Mouse (Mus musculus) stomach, embryonic 16.5 days (tissue): ENCODE results near the gene Map3k11. TPM values are rescaled to one million over a fixed set of nuclear protein-coding genes. Genes with fewer than 3 reads are reported as not detected.

Source experiments
- ATAC-seq: fragments of 200-750 bp; cut with Nextera tagmentation; 2 replicates; pipeline ENCODE4 v1.8.0; 2017; ENCODE audit warnings: moderate number of reproducible peaks, moderate TSS enrichment; ENCODE audit not compliant: insufficient read depth, low FRiP score
- H3K27ac ChIP-seq: fragments of 300-500 bp; sonication (generic); 2 replicates; pipeline ENCODE4 v1.5.1; 2014; ENCODE audit warnings: low read length
- H3K27me3 ChIP-seq: fragments of 300-500 bp; sonication (generic); 2 replicates; pipeline ENCODE4 v1.6.1; 2014; ENCODE audit warnings: low read length, control low read depth, mixed read lengths; ENCODE audit not compliant: control insufficient read depth, insufficient read depth
- H3K36me3 ChIP-seq: fragments of 300-500 bp; sonication (generic); 2 replicates; pipeline ENCODE4 v1.6.1; 2014; ENCODE audit warnings: low read length; ENCODE audit not compliant: control insufficient read depth, insufficient read depth
- H3K4me1 ChIP-seq: fragments of 300-500 bp; sonication (generic); 2 replicates; pipeline ENCODE4 v1.6.1; 2014; ENCODE audit warnings: low read length, control low read depth, mixed read lengths; ENCODE audit not compliant: control insufficient read depth, insufficient read depth
- H3K4me2 ChIP-seq: fragments of 300-500 bp; sonication (generic); 2 replicates; pipeline ENCODE4 v1.6.1; 2014; ENCODE audit warnings: low read depth, low read length, mixed read lengths
- H3K4me3 ChIP-seq: fragments of 300-500 bp; sonication (generic); replicated peaks from 2 replicates; pipeline ENCODE4 v1.5.1; 2014; ENCODE audit warnings: mild to moderate bottlenecking, low read length
- H3K9ac ChIP-seq: fragments of 300-500 bp; sonication (generic); 2 replicates; pipeline ENCODE4 v1.6.1; 2014; ENCODE audit warnings: low read length
- H3K9me3 ChIP-seq: fragments of 300-500 bp; sonication (generic); replicated peaks from 2 replicates; pipeline ENCODE4 v1.6.1; 2016; ENCODE audit warnings: low read length, control low read depth; ENCODE audit not compliant: control insufficient read depth
- WGBS: fragments of 180-500 bp; shearing (Covaris S2); extraction: QIAGEN DNeasy Blood & Tissue Kit; methylation state at CpG from one replicate; pipeline ENCODE4 v1.1.7; 2014; 5-methylcytosine and 5-hydroxymethylcytosine counted together
- polyA plus RNA-seq: library from polyadenylated mRNA; unstranded; fragments of >200 nt; fragmentation: Nextera tagmentation; extraction: Ambion mirVana; gene quantifications from 2 replicates; pipeline ENCODE4 v1.2.1, GENCODE M21; 2015

Map3k11 gene
- polyA plus RNA-seq, 1 experiment from 2014 or later: 20.0 TPM

GRCm38 (mm10) chr19:5649298-5649741 lies 39.2 kb upstream of the Map3k11 start:
- H3K4me2 ChIP-seq: peak overlapping the region; percentile 60
- H3K4me3 ChIP-seq: peak overlapping the region; percentile 39
- no peak for ATAC-seq
- peak overlapping the region; percentile 84 for H3K27ac ChIP-seq
- peaks cover 32% of the 10 kb centered on the region for H3K36me3 ChIP-seq
- peaks cover 12% of the 10 kb centered on the region for H3K4me1 ChIP-seq
- no peaks in the 10 kb centered on the region for H3K27me3 ChIP-seq
- peak overlapping the region; percentile 61 for H3K9ac ChIP-seq
- H3K9me3 ChIP-seq: no peaks in the 10 kb centered on the region
- WGBS: 58% methylated on average over 6 of the region's 6 CpGs

GRCm38 (mm10) chr19:5651502-5652274 lies 36.9 kb upstream of the Map3k11 start:
- Histone ChIP-seq H3K27me3 (0 out of 2 replicates have a peak, but pooled peaks cover 6% of the 10 kb centered on the region), H3K9me3 (no peaks in the 10 kb centered on the region), H3K36me3 (peaks cover 22% of the 10 kb centered on the region), H3K9ac (no peak overlapping the region), H3K4me3 (no peak overlapping the region), H3K4me1 (peaks cover 19% of the 10 kb centered on the region), H3K27ac (no peak overlapping the region), H3K4me2 (no peak overlapping the region)
- 65% methylated on average over 13 of the region's 13 CpGs for WGBS
- no peak for ATAC-seq

DNA sequence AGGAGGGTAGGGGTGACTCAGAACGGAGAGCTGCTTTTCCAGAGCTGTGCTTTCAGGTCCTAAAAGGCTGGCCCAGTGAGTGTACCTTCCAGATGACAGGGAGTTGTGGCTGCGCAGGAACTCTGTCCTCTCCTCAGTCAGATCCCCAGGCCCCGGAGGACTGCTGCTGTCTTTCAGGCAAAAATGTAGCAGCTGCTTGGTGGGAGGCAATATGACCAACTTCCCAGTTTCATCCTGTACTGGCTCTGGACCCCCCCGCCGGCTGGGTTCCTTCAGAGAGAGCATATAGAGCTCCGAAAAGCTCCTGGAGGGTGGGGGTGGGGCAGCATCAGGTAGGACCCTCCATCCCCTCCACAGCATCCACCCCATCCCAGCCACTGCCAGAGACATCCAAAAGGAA lies 36.0 kb upstream of the Map3k11 start:
- WGBS: 89% methylated on average over 6 of the region's 6 CpGs
- H3K27ac ChIP-seq: no peak overlapping the region

GRCm38 (mm10) chr19:5653969-5654719 lies 34.4 kb upstream of the Map3k11 start:
- peak overlapping the region; percentile 42 for H3K4me3 ChIP-seq
- H3K27ac ChIP-seq: no peak overlapping the region
- ATAC-seq: peak; percentile 85
- 0 out of 2 replicates have a peak, but pooled peaks cover 6% of the 10 kb centered on the region for H3K27me3 ChIP-seq
- peak overlapping the region; percentile 68 for H3K4me2 ChIP-seq
- H3K4me1 ChIP-seq: peaks cover 14% of the 10 kb centered on the region
- H3K9me3 ChIP-seq: no peaks in the 10 kb centered on the region
- peaks cover 13% of the 10 kb centered on the region; the same call in 1 of the 2 replicates for H3K36me3 ChIP-seq
- WGBS: 20% methylated on average over 62 of the region's 62 CpGs
- H3K9ac ChIP-seq: peak overlapping the region; percentile 51

More for the DNA sequence above, 36.0 kb upstream of the Map3k11 start:
- H3K4me3 ChIP-seq: no peak overlapping the region
- 0 out of 2 replicates have a peak, but pooled peaks cover 6% of the 10 kb centered on the region for H3K27me3 ChIP-seq
- peaks cover 19% of the 10 kb centered on the region for H3K4me1 ChIP-seq
- no peak for ATAC-seq
- H3K36me3 ChIP-seq: peaks cover 14% of the 10 kb centered on the region; the same call in 1 of the 2 replicates
- H3K9me3 ChIP-seq: no peaks in the 10 kb centered on the region
- no peak overlapping the region for H3K4me2 ChIP-seq
- H3K9ac ChIP-seq: no peak overlapping the region

DNA sequence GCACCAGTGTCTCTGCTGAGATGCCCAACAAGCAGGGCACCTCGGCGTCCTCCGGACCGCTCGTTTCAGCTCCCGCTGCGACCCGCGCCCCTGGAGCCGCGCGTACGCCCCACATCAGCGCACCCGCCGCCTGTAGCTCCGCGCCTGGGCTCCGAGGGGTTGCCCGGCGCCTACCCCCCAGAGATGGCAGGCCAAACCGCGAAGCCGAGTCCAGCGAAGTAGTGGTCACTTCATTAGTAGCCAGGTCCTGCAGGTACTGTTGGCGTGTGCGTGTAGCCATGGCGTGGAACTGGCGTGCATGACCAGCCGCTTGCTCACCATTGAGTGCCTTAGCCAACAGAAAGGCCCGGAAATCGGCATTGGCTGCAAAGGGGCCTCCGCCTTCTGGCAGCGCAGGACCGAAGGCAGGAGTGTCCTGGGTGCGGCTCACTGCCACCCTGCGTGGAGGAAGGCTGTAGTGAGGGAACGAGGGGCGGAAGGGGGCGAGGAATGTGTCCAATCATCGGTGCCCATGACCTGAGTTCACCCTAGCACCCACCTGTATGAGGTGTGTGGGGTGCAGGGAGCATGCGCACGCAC lies 33.7 kb upstream of the Map3k11 start:
- Histone ChIP-seq H3K27ac (no peak overlapping the region), H3K4me2 (peak overlapping the region; percentile 68), H3K4me3 (peak overlapping the region; percentile 42), H3K4me1 (peaks cover 10% of the 10 kb centered on the region), H3K9ac (peak overlapping the region; percentile 51), H3K36me3 (peaks cover 13% of the 10 kb centered on the region; the same call in 1 of the 2 replicates), H3K9me3 (no peaks in the 10 kb centered on the region), H3K27me3 (0 out of 2 replicates have a peak, but pooled peaks cover 6% of the 10 kb centered on the region)
- ATAC-seq: peak; percentile 12; the same call in 1 of the 2 replicates
- 26% methylated on average over 43 of the region's 43 CpGs for WGBS

- H3K27me3 ChIP-seq: no peaks in the 10 kb centered on the region
- 69% methylated on average over 16 of the region's 16 CpGs for WGBS
- peak overlapping the region; percentile 27 for H3K9ac ChIP-seq
- H3K36me3 ChIP-seq: no peaks in the 10 kb centered on the region
- H3K27ac ChIP-seq: peak overlapping the region; percentile 91
- ATAC-seq: no peak
- peaks cover 22% of the 10 kb centered on the region for H3K4me1 ChIP-seq
- H3K4me3 ChIP-seq: peak overlapping the region; percentile 17
- H3K4me2 ChIP-seq: peak overlapping the region; percentile 28
- H3K9me3 ChIP-seq: no peaks in the 10 kb centered on the region
Measured at GRCm38 (mm10) chr19:5660942-5661751, 27.4 kb upstream of the Map3k11 start.

DNA sequence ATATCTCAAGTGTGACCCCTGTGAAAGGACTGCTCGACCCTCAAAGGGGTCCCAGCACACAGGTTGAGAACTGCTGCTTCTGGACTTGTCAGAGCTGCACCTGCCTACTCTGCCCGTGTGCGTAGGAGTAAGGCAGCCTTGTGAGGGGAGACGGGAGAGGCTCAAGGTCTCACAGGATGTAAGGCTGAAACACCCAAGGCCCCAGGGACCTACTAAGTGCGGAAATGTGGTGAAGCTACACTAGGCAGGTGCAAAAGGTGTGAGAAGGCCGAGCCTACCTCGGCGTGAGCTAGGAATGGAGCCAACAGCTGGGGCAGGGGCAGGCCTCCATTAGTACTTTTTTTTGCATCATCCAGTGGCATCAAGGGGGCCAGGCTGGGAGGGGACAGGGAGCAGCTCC lies 26.2 kb upstream of the Map3k11 start:
- Histone ChIP-seq H3K9ac (peak overlapping the region; percentile 76), H3K27me3 (no peaks in the 10 kb centered on the region), H3K27ac (peak overlapping the region; percentile 91), H3K4me3 (peak overlapping the region; percentile 65), H3K9me3 (no peaks in the 10 kb centered on the region), H3K4me1 (peaks cover 22% of the 10 kb centered on the region), H3K4me2 (peak overlapping the region; percentile 77), H3K36me3 (no peaks in the 10 kb centered on the region)
- no peak for ATAC-seq
- 62% methylated on average over 8 of the region's 8 CpGs for WGBS
